Comparison of ENCODE assay signal across 13 mouse cellular contexts in the genomic region with DNA sequence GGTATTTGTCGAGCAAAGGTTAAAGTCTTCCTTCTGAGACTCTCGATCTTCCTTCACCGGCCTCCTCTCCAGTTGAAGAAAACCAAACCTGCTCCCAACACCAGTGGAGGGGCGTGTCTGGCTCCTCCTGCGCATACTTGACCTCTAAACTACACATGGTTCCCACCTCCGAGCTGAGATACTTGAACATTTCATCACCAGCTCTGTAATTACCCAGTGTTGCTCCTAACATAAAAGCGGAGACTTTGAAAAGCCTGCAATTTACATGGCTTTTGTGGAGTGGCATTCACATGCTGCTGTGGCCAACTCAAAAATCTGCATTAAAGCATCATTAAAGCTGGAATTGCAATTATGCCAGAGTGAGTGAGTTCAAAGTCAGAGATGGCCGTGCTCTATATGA.
A peak's percentile ranks its signal among the peaks of the same experiment; 100 is the strongest.
DNase-seq lines count a peak whose midpoint lies in the region; ATAC-seq and TF ChIP-seq lines count a peak whose summit lies in the region.
"Had no signal": no experiment of that assay in that cellular context is flagged by ENCODE, and none has a peak within 500 bp of the region (broad histone marks: within the 10 kb centered on the region; RNA-seq: fewer than 3 reads in every experiment).

No protein-coding gene starts in this region.

- no peak for ATAC-seq in kidney, embryonic 15.5 days (replicated peaks; ENCODE audit: low FRiP score)
- ATAC-seq: hindbrain, embryonic 16.5 days had no signal

- no peak overlapping the region for H3K4me2 ChIP-seq in kidney, embryonic 15.5 days
- H3K4me2 ChIP-seq: embryonic facial prominence, embryonic 15.5 days; liver, embryonic 13.5 days had no signal

- no peaks in the 10 kb centered on the region for H3K27me3 ChIP-seq in kidney, embryonic 15.5 days
- H3K27me3 ChIP-seq: embryonic facial prominence, embryonic 15.5 days; liver, embryonic 13.5 days had no signal

- intact Hi-C loops in gastrocnemius, adult 2 months (cut with DNase I), result no loop called here

- H3K36me3 ChIP-seq in kidney, embryonic 15.5 days, result no peaks in the 10 kb centered on the region
- H3K36me3 ChIP-seq: embryonic facial prominence, embryonic 15.5 days; liver, embryonic 13.5 days had no signal

- peak; percentile 18 for DNase-seq in embryo, embryonic 10.5 days (ENCODE audit: low spot score)
- DNase-seq in embryo, embryonic 9.5 days (ENCODE audit: extremely low spot score), result no peak
- DNase-seq in kidney, adult 18-20 months, result peak; percentile 38
- DNase-seq in kidney, adult 8-10 months, result peak; percentile 32 to 56
- DNase-seq in lung, postnatal 36 days, result peak; percentile 81
- DNase-seq in gastrocnemius, adult 2 months, result no peak
- DNase-seq in gastrocnemius, adult 8-10 months (ENCODE audit: low spot score in 2 of 2), result no peak
- DNase-seq: liver, embryonic 13.5 days; thymus, adult 18-20 months had no signal

- no peaks in the 10 kb centered on the region for H3K9me3 ChIP-seq in kidney, embryonic 15.5 days (replicated peaks)
- H3K9me3 ChIP-seq: embryonic facial prominence, embryonic 15.5 days; liver, embryonic 13.5 days had no signal

- H3K4me1 ChIP-seq in kidney, embryonic 15.5 days, result peaks cover 6% of the 10 kb centered on the region; the same call in 1 of the 2 replicates

- H3K27ac ChIP-seq in kidney, embryonic 15.5 days, result no peak overlapping the region
- H3K27ac ChIP-seq in gastrocnemius, adult 2 months, result no peak overlapping the region
- H3K27ac ChIP-seq: embryonic facial prominence, embryonic 15.5 days; left cerebral cortex, adult 2 months; liver, embryonic 13.5 days had no signal

- H3K9ac ChIP-seq in kidney, embryonic 15.5 days, result no peak overlapping the region
- H3K9ac ChIP-seq: embryonic facial prominence, embryonic 15.5 days; liver, embryonic 13.5 days had no signal

- no peak overlapping the region for H3K4me3 ChIP-seq in kidney, embryonic 15.5 days (replicated peaks)
- no peak overlapping the region for H3K4me3 ChIP-seq in gastrocnemius, adult 2 months
- H3K4me3 ChIP-seq: embryonic facial prominence, embryonic 15.5 days; left cerebral cortex, adult 2 months; liver, embryonic 13.5 days had no signal

- 46% methylated on average over 8 of the region's 8 CpGs for WGBS in kidney, embryonic 15.5 days

- TF ChIP-seq CTCF in gastrocnemius, adult 2 months (IDR thresholded peaks at IDR 0.05), result no peak

Comparison
In these comparisons a context has a peak if more than half of its experiments do, and no peak if none do; other contexts are left out.
1. DNase-seq: peak in embryo, embryonic 10.5 days (single experiment), kidney, adult 18-20 months (single experiment), kidney, adult 8-10 months (2 of 2) and lung, postnatal 36 days (single experiment); none in embryo, embryonic 9.5 days (single experiment), gastrocnemius, adult 2 months (single experiment) and gastrocnemius, adult 8-10 months (0 of 2).